Mouse (Mus musculus) left cerebral cortex, adult 18-20 months (tissue): Measurements from ENCODE around the gene Pik3cd. TPM values are rescaled to one million over a fixed set of nuclear protein-coding genes. Genes with fewer than 3 reads are reported as not detected.

ENCODE experiments used
- DNase-seq, 2 experiments: peaks; one replicate each; pipeline ENCODE4 v3.0.0; 2021 to 2022; ENCODE audit warnings: low spot score in 2 of 2, mixed read lengths in 1 of 2
- microRNA-seq, 2 experiments: library from miRNA; unstranded; fragments of <30 nt; microRNA quantifications; one replicate each; pipeline ENCODE4 v1.2.0; 2021
- total RNA-seq, 2 experiments: library from RNA; stranded (reverse); gene quantifications; 2 replicates each; pipeline ENCODE4 v1.2.3; 2021

Pik3cd gene
- total RNA-seq, 2 experiments from 2014 or later, result 23.8 to 24.9 TPM

DNA sequence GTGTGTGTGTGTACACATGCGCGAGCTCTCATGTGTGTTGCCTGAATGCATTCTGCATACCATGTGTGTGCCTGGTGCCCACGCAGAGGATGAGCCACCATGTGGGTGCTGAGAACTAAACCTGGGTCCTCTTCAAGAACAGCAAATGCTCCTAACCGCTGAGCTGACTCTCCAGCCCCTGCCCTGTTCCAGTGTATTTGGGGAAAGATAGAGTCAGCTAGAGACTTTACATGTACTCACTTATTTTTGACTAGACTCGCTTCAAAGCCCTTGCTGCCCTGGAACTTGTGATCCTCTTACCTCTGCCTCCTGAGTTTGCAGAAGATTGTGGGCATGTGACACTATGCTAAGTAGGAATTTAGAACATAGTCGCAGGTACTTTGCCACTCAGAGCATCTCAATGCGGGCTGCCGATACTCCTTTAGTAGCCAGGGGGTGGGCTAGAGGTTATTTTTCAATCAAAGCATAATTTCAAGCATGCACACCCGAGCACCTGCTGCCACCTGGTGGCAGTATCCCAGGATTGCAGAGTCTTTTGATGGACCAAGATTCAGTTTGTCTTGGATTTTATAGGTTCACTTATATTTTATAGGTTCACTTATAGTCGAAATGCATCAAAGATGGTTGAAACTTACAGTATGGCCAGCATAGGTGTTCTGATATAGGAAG, 90.9 kb downstream of the Pik3cd start:
- DNase-seq, result peak in 1 of 2 experiments; percentile 52

DNA sequence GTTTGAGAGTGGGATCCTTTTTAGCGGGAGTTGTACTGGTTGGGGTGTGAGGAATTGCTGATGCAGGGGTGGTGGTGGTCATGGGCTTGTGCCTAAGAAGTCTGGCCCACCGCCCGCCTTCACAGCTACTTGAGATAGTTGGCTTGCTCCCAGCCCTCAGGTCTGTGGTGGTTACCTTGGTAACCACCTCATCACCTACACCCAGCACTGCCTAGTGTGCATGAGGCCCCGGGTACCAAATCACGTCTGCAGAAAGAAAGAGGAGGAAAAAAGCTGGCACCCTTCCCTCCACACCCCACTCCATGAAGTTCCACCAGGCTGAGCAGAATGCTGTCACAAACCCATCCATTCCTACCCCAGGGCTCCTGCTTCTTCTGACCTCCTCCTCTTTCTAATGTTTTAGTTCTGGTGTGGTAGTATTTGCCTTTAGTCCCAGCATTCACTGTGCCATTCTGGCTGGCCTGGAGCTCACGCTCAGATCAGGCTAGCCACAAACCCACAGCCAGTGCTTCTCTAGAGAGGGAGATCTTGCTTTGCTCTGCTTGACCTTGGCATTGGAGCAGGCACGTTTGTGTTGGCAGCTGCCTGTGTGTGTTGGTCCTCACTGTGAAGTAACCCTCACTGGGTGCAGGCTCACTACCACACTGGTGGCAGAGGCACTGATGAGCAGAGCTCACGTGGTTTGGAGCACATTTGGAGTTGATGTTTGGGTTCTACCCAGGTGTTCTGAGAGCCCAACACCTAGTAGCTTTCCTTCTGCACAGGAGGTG, 92.9 kb downstream of the Pik3cd start:
- peak; percentile 42 to 55 for DNase-seq

- no peak for DNase-seq
Observed at GRCm38 (mm10) chr4:149608309-149608638, 94.1 kb downstream of the Pik3cd start.

DNA sequence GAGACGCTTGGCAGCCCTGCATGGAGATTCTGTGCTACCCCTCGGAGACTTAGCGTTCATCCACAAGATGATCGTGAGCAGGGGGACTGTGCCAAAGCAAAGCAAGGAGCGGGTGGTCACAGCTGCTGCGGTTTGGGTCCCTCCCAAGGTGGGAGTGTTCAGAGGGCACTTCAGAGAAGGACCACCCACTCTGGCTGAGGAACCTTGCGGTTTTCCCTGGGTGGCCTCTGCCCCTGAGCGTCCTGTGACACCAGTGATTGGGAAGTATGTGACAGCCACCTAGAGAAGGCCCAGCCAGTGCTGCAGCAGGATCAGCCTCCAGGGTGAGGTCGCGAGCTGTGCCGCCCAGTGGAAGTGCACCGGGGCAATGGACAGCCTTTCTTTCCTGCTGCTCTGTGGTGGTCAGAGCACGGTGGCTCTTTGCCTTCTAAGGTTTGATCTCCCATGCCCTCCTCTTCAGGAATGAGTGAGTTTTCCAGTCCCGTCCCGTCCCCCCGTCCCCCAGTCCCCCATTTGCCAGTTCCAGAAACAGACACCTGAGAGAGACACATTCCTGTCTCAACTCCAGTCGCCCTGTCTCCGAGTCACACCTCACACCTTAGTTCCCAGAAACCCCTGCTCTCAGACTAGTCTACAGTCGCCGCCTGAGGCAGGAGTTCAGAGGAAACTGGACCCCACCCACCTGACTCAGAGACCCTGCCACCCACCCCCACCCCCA, 94.6 kb downstream of the Pik3cd start:
- no peak for DNase-seq

- DNase-seq, result no peak
Observed at GRCm38 (mm10) chr4:149606766-149607358, 95.5 kb downstream of the Pik3cd start.

DNA sequence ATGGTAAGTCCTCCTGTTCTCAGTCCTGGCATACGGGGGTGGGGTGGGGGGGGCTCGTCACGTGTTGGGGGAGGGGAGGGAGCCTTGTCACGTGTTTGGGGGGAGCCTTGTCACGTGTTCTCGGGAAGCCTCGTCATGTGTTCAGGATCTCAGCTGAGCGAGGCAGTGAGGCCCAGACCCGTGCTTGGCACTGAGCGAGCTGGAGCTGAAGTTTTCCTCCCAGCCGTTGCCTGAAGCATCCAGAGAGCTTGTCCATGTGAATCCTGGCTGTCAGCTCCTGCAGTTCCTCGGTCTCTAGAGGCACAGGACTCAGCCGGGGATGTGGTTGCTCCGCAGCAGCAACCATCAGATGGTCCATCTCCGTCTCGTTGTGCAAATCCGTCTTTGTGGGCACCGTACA, 96.3 kb downstream of the Pik3cd start:
- no peak for DNase-seq

- DNase-seq, result no peak
Observed at GRCm38 (mm10) chr4:149604518-149604917, 97.9 kb downstream of the Pik3cd start.

GRCm38 (mm10) chr4:149603860-149604259, 98.5 kb downstream of the Pik3cd start:
- no peak for DNase-seq

DNA sequence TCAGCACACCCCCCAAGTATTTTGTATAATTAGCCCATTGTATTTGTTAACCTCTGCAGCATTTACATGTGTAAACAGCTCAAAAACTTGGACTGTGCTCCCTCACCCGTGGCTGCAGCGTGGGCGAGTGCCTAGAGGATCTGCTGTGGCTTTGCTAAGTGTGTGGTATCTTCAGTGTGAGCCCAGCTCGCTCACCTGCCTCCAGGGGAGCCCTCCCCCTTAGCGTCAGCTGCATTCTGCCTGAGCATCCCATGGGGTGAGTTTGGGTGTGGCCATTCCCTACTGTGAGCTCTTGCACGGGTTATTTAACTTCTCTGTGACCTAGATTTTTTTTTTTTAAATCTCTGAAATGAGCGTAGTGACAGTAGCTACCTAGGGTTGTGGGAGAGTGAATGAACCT, 100.1 kb downstream of the Pik3cd start:
- no peak for DNase-seq

DNA sequence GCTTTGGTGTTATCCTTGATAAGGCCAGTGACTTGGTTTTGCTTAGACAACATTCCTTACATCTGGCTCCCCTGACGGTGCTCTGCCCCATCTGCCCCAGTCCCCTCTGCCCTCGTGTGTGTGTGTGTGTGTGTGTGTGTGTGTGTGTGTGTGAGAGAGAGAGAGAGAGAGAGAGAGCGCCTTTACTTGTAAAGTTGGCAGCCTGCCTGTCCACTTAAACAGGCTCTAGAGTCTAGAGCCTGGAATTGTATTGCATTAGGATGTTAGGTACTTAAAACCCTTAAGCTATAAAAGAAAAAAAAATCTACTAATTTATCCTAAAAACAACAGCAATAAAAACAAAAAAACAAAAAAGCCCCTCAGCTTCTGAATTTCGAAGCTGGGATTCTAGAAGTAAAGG, 100.9 kb downstream of the Pik3cd start:
- DNase-seq, result no peak

- no peak for DNase-seq
Observed at GRCm38 (mm10) chr4:149600130-149600529, 102.2 kb downstream of the Pik3cd start.

- no peak for DNase-seq
Observed at GRCm38 (mm10) chr4:149599549-149599948, 102.8 kb downstream of the Pik3cd start.

Small RNAs within 50 kb of the gene (microRNA-seq; reads per million reads assigned to microRNA genes)
- gene Mir7023, result 1.1 to 2.5 reads per million in 2 experiments

Other genes with a start within 250 kb of the Pik3cd start
- not detected for gene Rbp7, start 247.6 kb downstream of the Pik3cd start, total RNA-seq
- not detected for gene Tmem274, start 225.2 kb downstream of the Pik3cd start, total RNA-seq
- gene Nmnat1, start 217.4 kb downstream of the Pik3cd start, total RNA-seq, result 1 to 10 TPM; 7.0 to 9.3 TPM
- gene Lzic, start 217.3 kb downstream of the Pik3cd start, total RNA-seq, result 10 to 100 TPM; 16.4 to 16.7 TPM
- gene Ctnnbip1, start 184.3 kb downstream of the Pik3cd start, total RNA-seq, result 10 to 100 TPM; 33.0 to 33.3 TPM
- gene Clstn1, start 116.1 kb downstream of the Pik3cd start, total RNA-seq, result 1,000 to 10,000 TPM; 1,374 to 1,386 TPM
- 10 to 100 TPM; 61.0 to 64.6 TPM for gene Tmem201, start 35.5 kb upstream of the Pik3cd start, total RNA-seq
- 10 to 100 TPM; 30.5 to 31.8 TPM for gene Slc25a33, start 71.7 kb upstream of the Pik3cd start, total RNA-seq